Mouse (Mus musculus): ENCODE measurements around the gene Rbck1. TPM values are rescaled to one million over a fixed set of nuclear protein-coding genes. Genes with fewer than 3 reads are reported as not detected.

Rbck1 gene
- polyA plus RNA-seq, 1 experiment = 76.2 TPM

GRCm38 (mm10) chr2:152343329-152344213 lies 11.1 kb upstream of the Rbck1 start, which contains the start of gene Trib3:
Trib3 (minus strand) TSS chr2:152344032.
- peak; percentile 56; the same call in 1 of the 2 replicates for TF ChIP-seq CTCF (IDR thresholded peaks at IDR 0.05; ENCODE audit: control insufficient read depth, insufficient read depth, insufficient replicate concordance, low read depth, low read length)
- no peak for TF ChIP-seq POLR2A (IDR thresholded peaks at IDR 0.05; ENCODE audit: control insufficient read depth, low read depth, low read length)
- Histone ChIP-seq H3K27me3 (ENCODE audit: control insufficient read depth, insufficient read depth, low read length) (peaks cover 3% of the 10 kb centered on the region; the same call in 1 of the 2 replicates), H3K4me1 (ENCODE audit: control insufficient read depth, insufficient read depth, low read length) (peaks cover 4% of the 10 kb centered on the region), H3K4me3 (ENCODE audit: control insufficient read depth, low read depth, low read length) (peak within 1 kb of the TSS; percentile 84), H3K36me3 (ENCODE audit: control insufficient read depth, insufficient read depth, low read length) (no peaks in the 10 kb centered on the region), H3K27ac (ENCODE audit: control insufficient read depth, insufficient read depth, low read depth, low read length) (no peak within 1 kb of the TSS)

- Histone ChIP-seq H3K36me3 (ENCODE audit: control insufficient read depth, insufficient read depth, low read length) (no peaks in the 10 kb centered on the region), H3K27ac (ENCODE audit: control insufficient read depth, insufficient read depth, low read depth, low read length) (no peak overlapping the region), H3K27me3 (ENCODE audit: control insufficient read depth, insufficient read depth, low read length) (peaks cover 3% of the 10 kb centered on the region; the same call in 1 of the 2 replicates), H3K4me3 (ENCODE audit: control insufficient read depth, low read depth, low read length) (no peak overlapping the region), H3K4me1 (ENCODE audit: control insufficient read depth, insufficient read depth, low read length) (peaks cover 4% of the 10 kb centered on the region)
- TF ChIP-seq CTCF (IDR thresholded peaks at IDR 0.05; ENCODE audit: control insufficient read depth, insufficient read depth, insufficient replicate concordance, low read depth, low read length) (no peak), POLR2A (IDR thresholded peaks at IDR 0.05; ENCODE audit: control insufficient read depth, low read depth, low read length) (no peak)
Observed at GRCm38 (mm10) chr2:152339631-152340179, 7.3 kb upstream of the Rbck1 start.

GRCm38 (mm10) chr2:152338319-152338718 lies 5.9 kb upstream of the Rbck1 start:
- Histone ChIP-seq H3K27ac (ENCODE audit: control insufficient read depth, insufficient read depth, low read depth, low read length) (no peak overlapping the region), H3K36me3 (ENCODE audit: control insufficient read depth, insufficient read depth, low read length) (no peaks in the 10 kb centered on the region), H3K4me3 (ENCODE audit: control insufficient read depth, low read depth, low read length) (no peak overlapping the region), H3K4me1 (ENCODE audit: control insufficient read depth, insufficient read depth, low read length) (no peaks in the 10 kb centered on the region; the same call in 1 of the 2 replicates), H3K27me3 (ENCODE audit: control insufficient read depth, insufficient read depth, low read length) (no peaks in the 10 kb centered on the region)
- TF ChIP-seq POLR2A (IDR thresholded peaks at IDR 0.05; ENCODE audit: control insufficient read depth, low read depth, low read length) (no peak), CTCF (IDR thresholded peaks at IDR 0.05; ENCODE audit: control insufficient read depth, insufficient read depth, insufficient replicate concordance, low read depth, low read length) (no peak)

GRCm38 (mm10) chr2:152337591-152338212 lies 5.2 kb upstream of the Rbck1 start:
- no peak for TF ChIP-seq CTCF (IDR thresholded peaks at IDR 0.05; ENCODE audit: control insufficient read depth, insufficient read depth, insufficient replicate concordance, low read depth, low read length)
- no peak for TF ChIP-seq POLR2A (IDR thresholded peaks at IDR 0.05; ENCODE audit: control insufficient read depth, low read depth, low read length)
- Histone ChIP-seq H3K4me3 (ENCODE audit: control insufficient read depth, low read depth, low read length) (no peak overlapping the region), H3K36me3 (ENCODE audit: control insufficient read depth, insufficient read depth, low read length) (no peaks in the 10 kb centered on the region), H3K27ac (ENCODE audit: control insufficient read depth, insufficient read depth, low read depth, low read length) (no peak overlapping the region), H3K27me3 (ENCODE audit: control insufficient read depth, insufficient read depth, low read length) (no peaks in the 10 kb centered on the region), H3K4me1 (ENCODE audit: control insufficient read depth, insufficient read depth, low read length) (peaks cover under 1% of the 10 kb centered on the region; the same call in 1 of the 2 replicates)

- Histone ChIP-seq H3K36me3 (ENCODE audit: control insufficient read depth, insufficient read depth, low read length) (no peaks in the 10 kb centered on the region), H3K4me1 (ENCODE audit: control insufficient read depth, insufficient read depth, low read length) (peaks cover 3% of the 10 kb centered on the region; the same call in 1 of the 2 replicates), H3K27ac (ENCODE audit: control insufficient read depth, insufficient read depth, low read depth, low read length) (no peak overlapping the region), H3K27me3 (ENCODE audit: control insufficient read depth, insufficient read depth, low read length) (no peaks in the 10 kb centered on the region), H3K4me3 (ENCODE audit: control insufficient read depth, low read depth, low read length) (no peak overlapping the region)
- TF ChIP-seq POLR2A (IDR thresholded peaks at IDR 0.05; ENCODE audit: control insufficient read depth, low read depth, low read length) = no peak
- TF ChIP-seq CTCF (IDR thresholded peaks at IDR 0.05; ENCODE audit: control insufficient read depth, insufficient read depth, insufficient replicate concordance, low read depth, low read length) = no peak
Observed at GRCm38 (mm10) chr2:152336856-152337255, 4.4 kb upstream of the Rbck1 start.

GRCm38 (mm10) chr2:152335289-152335820 lies 2.9 kb upstream of the Rbck1 start:
- H3K27me3 ChIP-seq (ENCODE audit: control insufficient read depth, insufficient read depth, low read length) = no peaks in the 10 kb centered on the region
- H3K27ac ChIP-seq (ENCODE audit: control insufficient read depth, insufficient read depth, low read depth, low read length) = no peak overlapping the region
- TF ChIP-seq CTCF (IDR thresholded peaks at IDR 0.05; ENCODE audit: control insufficient read depth, insufficient read depth, insufficient replicate concordance, low read depth, low read length) (no peak), POLR2A (IDR thresholded peaks at IDR 0.05; ENCODE audit: control insufficient read depth, low read depth, low read length) (no peak)
- H3K36me3 ChIP-seq (ENCODE audit: control insufficient read depth, insufficient read depth, low read length) = no peaks in the 10 kb centered on the region
- no peak overlapping the region for H3K4me3 ChIP-seq (ENCODE audit: control insufficient read depth, low read depth, low read length)
- H3K4me1 ChIP-seq (ENCODE audit: control insufficient read depth, insufficient read depth, low read length) = peaks cover 8% of the 10 kb centered on the region
